Mouse (Mus musculus) thymus, adult 2 months (tissue): ENCODE results near the gene Lmtk3. TPM values are rescaled to one million over a fixed set of nuclear protein-coding genes. Genes with fewer than 3 reads are reported as not detected.

ENCODE experiments used
- DNase-seq: peaks from one replicate; pipeline ENCODE4 v3.0.0; 2021
- H3K27ac ChIP-seq: fragments of 200-500 bp; 2 replicates; pipeline ENCODE4 v1.5.1; 2012; ENCODE audit warnings: low read length, control low read depth; ENCODE audit not compliant: control insufficient read depth, insufficient read depth
- H3K27me3 ChIP-seq: fragments of 200-500 bp; 2 replicates; pipeline ENCODE4 v1.6.1; 2012; ENCODE audit warnings: mild to moderate bottlenecking, low read length, moderate library complexity, mixed read lengths; ENCODE audit not compliant: control insufficient read depth, insufficient read depth
- H3K36me3 ChIP-seq: fragments of 200-500 bp; 2 replicates; pipeline ENCODE4 v1.6.1; 2012; ENCODE audit warnings: mild to moderate bottlenecking, low read length, moderate library complexity; ENCODE audit not compliant: control insufficient read depth, insufficient read depth
- H3K4me1 ChIP-seq: fragments of 200-500 bp; replicated peaks from 2 replicates; pipeline ENCODE4 v1.6.1; 2012; ENCODE audit warnings: low read length; ENCODE audit not compliant: control insufficient read depth, insufficient read depth
- H3K4me3 ChIP-seq: fragments of 200-500 bp; 2 replicates; pipeline ENCODE4 v1.5.1; 2012; ENCODE audit warnings: mild to moderate bottlenecking, low read length, control low read depth, moderate library complexity; ENCODE audit not compliant: control insufficient read depth, insufficient read depth
- CTCF ChIP-seq: fragments of 200-500 bp; IDR thresholded peaks from 2 replicates; pipeline ENCODE4 v1.5.1; 2012; ENCODE audit warnings: mild to moderate bottlenecking, control low read depth, low read length, moderate library complexity, borderline replicate concordance; ENCODE audit not compliant: control insufficient read depth, poor library complexity, insufficient read depth; ENCODE audit errors: extremely low read depth
- POLR2A ChIP-seq: fragments of 200-500 bp; IDR thresholded peaks from 2 replicates; pipeline ENCODE4 v1.6.1; 2012; ENCODE audit warnings: mild to moderate bottlenecking, low read length, control low read depth, moderate library complexity; ENCODE audit not compliant: control insufficient read depth, poor library complexity, insufficient read depth; ENCODE audit errors: extremely low read depth
- WGBS: fragments of 180-500 bp; shearing (Covaris S2); methylation state at CpG from one replicate; pipeline ENCODE4 v1.1.7; 2018; 5-methylcytosine and 5-hydroxymethylcytosine counted together
- polyA plus RNA-seq: library from polyadenylated mRNA; depleted of rRNA; stranded (reverse); fragments of >200 nt; gene quantifications from 2 replicates; pipeline ENCODE4 v1.2.3, GENCODE M21; 2012; rRNA removed

Gene Lmtk3
- polyA plus RNA-seq, 1 experiment, result 1.2 TPM

DNA sequence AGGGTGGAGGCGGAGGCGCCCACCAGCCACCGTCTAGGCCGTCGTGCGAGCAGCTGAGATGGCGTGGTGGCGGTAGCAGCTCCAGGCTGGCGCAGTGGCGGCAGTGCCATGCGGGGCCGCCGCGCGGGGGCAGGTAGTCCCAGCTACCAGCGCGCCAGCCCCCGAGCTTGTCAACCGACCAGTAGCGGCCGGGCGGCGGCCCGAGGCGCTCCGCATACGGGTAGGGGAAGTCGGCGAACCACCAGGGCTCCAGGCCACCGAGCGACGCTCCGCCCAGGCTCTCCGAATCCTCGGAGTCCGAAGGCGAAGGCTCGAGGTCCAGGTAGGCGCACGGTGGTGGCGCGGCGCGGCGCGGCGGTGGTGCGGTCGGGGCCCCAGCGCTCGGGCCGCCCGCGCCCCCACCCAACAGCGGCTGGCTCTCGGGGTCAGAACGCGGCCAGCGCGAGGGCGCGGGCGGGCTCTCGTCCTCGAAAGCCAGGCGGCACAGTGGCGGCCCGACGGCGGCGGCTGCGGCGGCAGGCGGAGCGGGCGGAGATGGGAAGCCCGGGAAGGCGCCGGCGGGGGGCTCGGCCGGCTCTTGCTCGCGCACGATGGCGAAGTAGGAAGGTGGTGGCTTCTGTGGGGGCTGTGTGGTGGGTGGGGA lies 49.7 kb downstream of the Lmtk3 start:
- Histone ChIP-seq H3K36me3 (no peaks in the 10 kb centered on the region), H3K27me3 (peaks cover 24% of the 10 kb centered on the region; the same call in 1 of the 2 replicates), H3K27ac (no peak overlapping the region), H3K4me1 (peaks cover 18% of the 10 kb centered on the region), H3K4me3 (no peak overlapping the region)
- no peak for TF ChIP-seq POLR2A
- 2% methylated on average over 81 of the region's 86 CpGs for whole genome bisulfite sequencing
- no peak for DNase-seq

DNA sequence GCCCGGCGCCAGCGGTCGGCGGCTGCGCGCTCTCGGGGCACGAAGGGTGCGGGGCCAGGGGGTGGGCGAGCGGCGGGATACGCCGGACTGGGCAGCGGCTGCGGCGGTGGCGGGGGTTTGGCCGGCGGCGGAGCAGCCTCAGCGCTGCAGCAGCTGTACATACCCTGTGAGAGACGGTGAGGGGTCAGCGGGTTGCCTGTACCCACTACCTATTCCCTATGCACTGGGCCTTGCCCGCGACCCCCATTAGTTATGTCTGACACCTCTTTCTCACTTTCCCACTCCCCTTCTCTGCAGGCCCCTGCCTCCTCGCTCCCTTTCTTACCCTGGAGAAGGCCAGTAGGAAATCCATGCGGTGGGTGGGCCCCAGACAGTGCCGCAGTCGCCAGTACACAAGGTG lies 50.4 kb downstream of the Lmtk3 start:
- TF ChIP-seq POLR2A (no peak), CTCF (no peak)
- Histone ChIP-seq H3K36me3 (no peaks in the 10 kb centered on the region), H3K4me1 (peaks cover 18% of the 10 kb centered on the region), H3K27ac (no peak overlapping the region), H3K4me3 (no peak overlapping the region), H3K27me3 (peaks cover 24% of the 10 kb centered on the region; the same call in 1 of the 2 replicates)
- DNase-seq, result no peak
- WGBS, result 17% methylated on average over 26 of the region's 31 CpGs

DNA sequence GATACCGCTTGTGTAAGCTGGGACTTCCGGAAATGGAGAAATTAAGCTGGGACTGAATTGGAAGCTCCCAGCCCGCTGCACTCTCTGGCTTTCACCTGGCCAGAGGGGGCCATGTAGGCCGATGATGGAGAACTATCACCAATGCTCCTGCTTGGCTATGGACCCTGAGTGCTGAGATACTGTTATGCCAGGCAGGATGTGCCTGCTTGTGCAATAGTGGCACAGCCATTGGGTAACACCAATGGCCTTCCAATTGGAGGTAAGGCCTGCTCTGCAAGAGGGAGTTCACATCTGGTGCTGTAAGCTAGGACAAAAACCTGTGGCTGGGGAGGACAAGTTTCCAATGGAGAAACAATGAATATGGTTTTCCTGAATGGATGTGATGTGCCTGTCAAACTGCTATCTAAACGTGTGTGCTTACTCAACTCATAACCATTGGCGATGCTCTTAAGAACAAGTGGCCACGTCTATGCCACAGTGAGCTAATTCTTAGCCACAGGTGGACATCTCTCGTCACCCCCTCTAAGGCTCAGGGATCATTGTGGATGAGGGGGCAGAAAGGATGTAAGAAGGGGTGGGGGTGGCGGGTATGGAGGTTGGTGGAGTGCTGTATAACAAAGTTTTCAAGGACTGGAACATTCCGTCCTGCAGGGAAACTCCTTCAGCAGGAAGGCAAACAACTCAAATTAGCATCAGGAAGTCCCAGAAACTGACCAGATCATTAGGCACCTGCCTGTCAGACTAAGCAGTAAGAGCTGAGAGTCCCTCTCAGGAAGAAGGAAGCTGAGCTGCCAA lies 59.6 kb downstream of the Lmtk3 start:
- Histone ChIP-seq H3K4me3 (no peak overlapping the region), H3K27me3 (no peaks in the 10 kb centered on the region; the same call in 1 of the 2 replicates), H3K27ac (no peak overlapping the region), H3K4me1 (no peaks in the 10 kb centered on the region), H3K36me3 (no peaks in the 10 kb centered on the region)
- no peak for TF ChIP-seq CTCF
- TF ChIP-seq POLR2A, result no peak
- WGBS, result 95% methylated on average over 10 of the region's 10 CpGs
- DNase-seq, result no peak

DNA sequence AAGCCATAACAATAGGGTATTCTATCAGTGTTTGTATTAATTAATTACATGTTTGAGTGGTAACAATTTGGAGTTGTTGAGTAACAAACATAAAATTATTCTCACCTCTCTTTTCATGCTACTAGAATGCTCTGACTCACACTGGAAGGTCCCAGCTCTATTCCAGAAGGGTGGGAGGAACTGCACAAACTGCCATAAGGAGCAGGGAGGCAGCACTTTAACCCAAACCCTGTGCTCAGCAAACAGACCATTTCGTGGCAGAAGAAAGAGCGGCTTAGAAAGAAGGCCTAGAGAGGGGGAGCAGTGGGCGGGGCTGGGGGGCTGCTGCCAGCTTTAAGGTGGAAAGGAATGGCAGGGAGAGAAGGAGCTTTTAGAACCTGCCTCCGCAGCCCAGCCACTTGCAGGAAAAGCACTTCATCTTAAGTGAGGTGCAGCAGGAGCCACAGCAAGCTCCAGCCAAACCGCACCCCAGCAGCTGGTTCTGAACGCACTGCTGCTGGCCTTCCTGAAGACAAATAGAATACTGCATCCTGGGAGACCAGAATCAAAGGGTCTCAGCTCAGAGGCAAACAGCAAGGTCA lies 65.0 kb downstream of the Lmtk3 start:
- no peak overlapping the region for H3K4me3 ChIP-seq
- no peaks in the 10 kb centered on the region for H3K36me3 ChIP-seq
- 52% methylated on average over 6 of the region's 6 CpGs for WGBS
- no peaks in the 10 kb centered on the region; the same call in 1 of the 2 replicates for H3K27me3 ChIP-seq
- H3K27ac ChIP-seq, result no peak overlapping the region
- TF ChIP-seq CTCF, result no peak
- no peak for TF ChIP-seq POLR2A
- H3K4me1 ChIP-seq, result no peaks in the 10 kb centered on the region
- no peak for DNase-seq

DNA sequence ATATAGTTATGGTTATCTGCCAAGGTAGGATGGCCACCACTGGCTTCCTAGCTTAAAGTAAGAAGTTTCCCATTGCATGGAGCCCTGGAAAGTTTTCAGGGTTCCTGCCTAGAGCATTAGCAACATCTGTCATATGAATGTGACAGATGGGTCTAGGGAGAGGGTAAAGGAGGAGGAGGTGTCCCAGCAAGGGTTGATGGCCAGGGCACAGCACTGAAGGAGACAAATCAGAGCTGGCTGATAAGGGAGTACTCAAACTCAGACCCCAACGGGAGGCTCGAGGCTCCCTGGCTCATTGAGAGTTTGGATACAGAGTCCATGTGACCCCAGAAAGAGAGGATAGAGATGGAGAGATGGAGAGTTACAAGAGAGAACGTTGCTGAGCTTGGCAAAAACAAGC lies 67.1 kb downstream of the Lmtk3 start:
- no peaks in the 10 kb centered on the region for H3K4me1 ChIP-seq
- no peak overlapping the region for H3K4me3 ChIP-seq
- 87% methylated on average over 3 of the region's 3 CpGs for whole genome bisulfite sequencing
- no peaks in the 10 kb centered on the region for H3K36me3 ChIP-seq
- H3K27ac ChIP-seq, result no peak overlapping the region
- DNase-seq, result no peak
- no peaks in the 10 kb centered on the region; the same call in 1 of the 2 replicates for H3K27me3 ChIP-seq
- TF ChIP-seq POLR2A (no peak), CTCF (no peak)

DNA sequence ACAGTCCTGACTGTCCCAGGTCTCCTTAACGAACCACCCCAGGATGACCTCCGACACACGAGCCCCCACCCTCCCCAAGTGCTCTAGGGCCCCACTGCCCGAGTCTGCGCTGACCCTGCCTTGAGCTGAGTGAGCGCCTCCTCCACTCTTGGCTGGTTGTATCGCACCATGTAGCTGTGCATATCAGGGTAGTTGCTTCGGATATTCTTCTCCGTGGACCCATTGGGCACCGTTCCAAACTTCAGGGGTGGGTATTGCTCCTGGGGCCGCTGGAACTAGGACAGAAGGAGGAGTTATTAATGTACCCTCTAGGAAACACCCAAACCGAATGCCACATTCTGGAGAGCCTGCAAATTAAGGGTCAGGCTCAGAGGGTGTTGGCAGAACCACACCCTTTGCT lies 69.6 kb downstream of the Lmtk3 start:
- 93% methylated on average over 12 of the region's 12 CpGs for WGBS
- Histone ChIP-seq H3K36me3 (no peaks in the 10 kb centered on the region), H3K4me3 (no peak overlapping the region)

More for the DNA sequence above, 69.6 kb downstream of the Lmtk3 start:
- TF ChIP-seq POLR2A (no peak), CTCF (no peak)
- peaks cover 8% of the 10 kb centered on the region; the same call in 1 of the 2 replicates for H3K27me3 ChIP-seq
- peaks cover 3% of the 10 kb centered on the region for H3K4me1 ChIP-seq
- no peak overlapping the region for H3K27ac ChIP-seq
- DNase-seq, result no peak

Other genes starting within 250 kb of the Lmtk3 start
- 2.2 and 2.6 TPM in 2 replicates for gene Hsd17b14, start 228.8 kb upstream of the Lmtk3 start, polyA plus RNA-seq
- gene Bcat2, start 213.6 kb upstream of the Lmtk3 start, polyA plus RNA-seq, result 140 and 173 TPM in 2 replicates
- gene Fgf21, start 168.2 kb upstream of the Lmtk3 start, polyA plus RNA-seq, result 18.9 and 19.2 TPM in 2 replicates
- gene Fut1, start 166.4 kb upstream of the Lmtk3 start, polyA plus RNA-seq, result 4.7 and 5.9 TPM in 2 replicates
- 0.45 and 0.75 TPM in 2 replicates for gene Izumo1, start 161.9 kb upstream of the Lmtk3 start, polyA plus RNA-seq
- 6.3 and 8.6 TPM in 2 replicates for gene Rasip1, start 156.2 kb upstream of the Lmtk3 start, polyA plus RNA-seq
- 3.9 and 4.4 TPM in 2 replicates for gene Mamstr, start 143.8 kb upstream of the Lmtk3 start, polyA plus RNA-seq
- gene Fut2, start 117.3 kb upstream of the Lmtk3 start, polyA plus RNA-seq, result 1.3 and 1.9 TPM in 2 replicates
- gene Ntn5, start 99.7 kb upstream of the Lmtk3 start, polyA plus RNA-seq, result 3.9 and 4.2 TPM in 2 replicates
- gene Sec1, start 89.3 kb upstream of the Lmtk3 start, polyA plus RNA-seq, result 1.6 and 1.9 TPM in 2 replicates
- 2.2 and 2.7 TPM in 2 replicates for gene Car11, start 83.9 kb upstream of the Lmtk3 start, polyA plus RNA-seq
- 28.2 and 31.3 TPM in 2 replicates for gene Dbp, start 78.7 kb upstream of the Lmtk3 start, polyA plus RNA-seq
- gene Rpl18, start 68.3 kb upstream of the Lmtk3 start, polyA plus RNA-seq, result 2,384 and 2,707 TPM in 2 replicates
- gene Sphk2, start 65.7 kb upstream of the Lmtk3 start, polyA plus RNA-seq, result 87.4 and 88.1 TPM in 2 replicates
- gene Fam83e, start 62.5 kb upstream of the Lmtk3 start, polyA plus RNA-seq, result 1.5 and 1.7 TPM in 2 replicates
- gene Spaca4, start 57.9 kb upstream of the Lmtk3 start, polyA plus RNA-seq, result not detected in 2 replicates
- gene Sult2b1, start 931 bp downstream of the Lmtk3 start, polyA plus RNA-seq, result 3.8 and 3.9 TPM in 2 replicates
- gene Cyth2, start 30.8 kb downstream of the Lmtk3 start, polyA plus RNA-seq, result 65.8 and 71.5 TPM in 2 replicates
- gene Kcnj14, start 41.0 kb downstream of the Lmtk3 start, polyA plus RNA-seq, result 0.36 and 1.3 TPM in 2 replicates
- 22.4 and 27.7 TPM in 2 replicates for gene Grwd1, start 47.2 kb downstream of the Lmtk3 start, polyA plus RNA-seq
- 199 and 226 TPM in 2 replicates for gene Kdelr1, start 89.0 kb downstream of the Lmtk3 start, polyA plus RNA-seq
- 1.1 and 1.4 TPM in 2 replicates for gene Grin2d, start 94.6 kb downstream of the Lmtk3 start, polyA plus RNA-seq
- 2.7 and 2.9 TPM in 2 replicates for gene Syngr4, start 113.0 kb downstream of the Lmtk3 start, polyA plus RNA-seq
- gene Tmem143, start 113.2 kb downstream of the Lmtk3 start, polyA plus RNA-seq, result 50.6 and 52.5 TPM in 2 replicates
- 361 and 365 TPM in 2 replicates for gene Emp3, start 137.7 kb downstream of the Lmtk3 start, polyA plus RNA-seq
- gene Ccdc114, start 140.3 kb downstream of the Lmtk3 start, polyA plus RNA-seq, result 3.3 and 3.7 TPM in 2 replicates
- 0.49 and 0.61 TPM in 2 replicates for gene Abcc6, start 246.6 kb downstream of the Lmtk3 start, polyA plus RNA-seq
- 37.4 and 42.4 TPM in 2 replicates for gene Nomo1, start 250.0 kb downstream of the Lmtk3 start, polyA plus RNA-seq